Mouse (Mus musculus) kidney, adult 9 months (tissue): ENCODE measurements around the gene Sypl.

Experiments
- DNase-seq: peaks from one replicate; pipeline ENCODE4 v3.0.0; 2022

Gene Sypl

DNA sequence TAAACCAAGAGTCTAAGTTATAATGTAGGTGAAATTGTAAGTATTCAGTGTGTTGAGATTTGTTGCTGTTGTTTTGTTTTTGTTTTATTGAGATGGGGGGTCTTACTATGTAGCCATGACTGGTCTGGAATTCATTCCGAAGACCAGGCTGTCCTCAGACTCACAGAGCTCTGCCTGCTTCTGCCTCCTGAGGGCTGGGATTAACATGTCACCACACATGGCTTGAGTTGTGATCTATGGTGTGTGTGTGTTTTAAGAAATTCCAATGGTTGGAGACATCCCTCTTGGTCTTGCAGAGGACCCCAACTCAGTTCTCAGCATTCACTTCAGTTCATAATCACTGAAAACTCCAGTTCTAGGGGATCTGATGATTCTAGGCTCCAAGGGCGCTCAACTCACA lies 53.5 kb downstream of the Sypl start:
- no peak for DNase-seq

DNA sequence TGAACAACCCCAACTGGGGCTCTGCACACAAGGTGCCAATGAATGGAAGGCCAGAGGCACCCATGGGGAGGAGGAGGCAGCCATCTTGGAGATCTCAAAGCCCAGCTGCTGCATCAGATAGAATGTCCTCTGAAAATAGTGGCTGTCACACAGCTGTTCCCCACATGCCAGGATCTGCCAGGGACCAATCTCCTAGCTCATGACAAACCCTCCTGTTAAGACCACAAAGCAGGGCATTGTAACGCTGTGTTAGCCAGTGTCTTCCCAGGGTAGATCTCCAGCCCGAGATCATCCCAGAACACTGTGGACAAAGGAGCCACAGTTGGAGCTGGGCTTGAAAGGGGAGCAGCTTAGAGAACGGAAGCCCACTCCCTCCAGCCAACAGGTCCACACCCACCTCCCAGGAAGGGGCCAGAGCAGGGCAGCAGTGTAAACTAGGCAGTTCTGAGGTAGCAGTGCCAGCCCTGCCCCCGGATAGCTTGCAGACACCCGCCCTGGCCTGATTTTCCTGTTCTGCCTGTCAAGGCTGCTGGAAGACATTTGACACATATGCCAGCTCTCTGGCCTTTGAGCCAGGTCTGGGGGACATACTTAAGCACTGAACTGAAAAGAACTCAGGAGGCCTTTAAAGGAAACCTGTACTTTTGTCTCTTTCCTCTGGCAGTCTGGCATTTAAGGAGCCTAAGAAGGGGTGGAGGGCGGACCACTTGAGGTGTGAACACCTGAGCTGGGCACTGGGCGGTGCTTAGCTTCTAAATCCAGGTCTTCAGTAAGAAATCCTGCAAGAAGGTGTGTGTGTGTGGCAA lies 54.8 kb downstream of the Sypl start:
- DNase-seq, result peak; percentile 75

DNA sequence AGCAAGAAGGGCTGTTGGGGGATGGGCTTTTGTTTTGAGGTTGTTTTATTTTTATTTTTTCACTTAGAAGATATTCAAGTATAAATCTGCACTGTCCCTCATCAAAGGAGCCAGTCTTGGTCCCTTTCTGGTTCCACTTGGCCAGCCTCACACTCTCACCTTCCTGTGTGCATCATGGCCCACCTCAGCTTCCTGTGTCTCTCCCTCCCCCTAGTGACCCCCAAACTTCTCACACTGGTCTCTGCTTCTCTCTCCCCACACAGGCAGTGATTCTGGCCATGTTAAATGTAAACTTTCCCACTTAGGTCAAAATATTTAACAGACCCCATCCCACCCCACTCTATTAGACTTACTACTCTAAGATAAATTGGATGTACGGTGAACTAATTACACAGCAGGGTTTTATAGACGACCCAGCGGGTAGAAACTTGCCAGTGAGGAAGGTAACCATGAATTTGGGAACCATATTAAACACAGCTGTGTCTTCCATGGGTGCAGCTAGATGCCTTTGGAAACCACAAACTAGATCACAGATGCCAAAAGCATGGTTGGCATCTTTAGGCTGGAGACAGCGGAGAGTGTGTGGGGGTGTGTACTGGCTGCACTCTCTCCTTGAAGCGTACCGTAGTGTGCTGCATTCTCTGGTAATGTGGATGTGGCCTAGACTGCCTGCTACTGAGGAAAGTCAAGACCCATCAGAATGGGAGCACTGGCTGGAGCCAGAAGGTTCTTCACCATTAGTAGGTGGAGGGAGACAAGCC lies 55.7 kb downstream of the Sypl start:
- no peak for DNase-seq

- DNase-seq, result peak; percentile 76
Measured at GRCm38 (mm10) chr12:33010026-33010425, 56.3 kb downstream of the Sypl start.

DNA sequence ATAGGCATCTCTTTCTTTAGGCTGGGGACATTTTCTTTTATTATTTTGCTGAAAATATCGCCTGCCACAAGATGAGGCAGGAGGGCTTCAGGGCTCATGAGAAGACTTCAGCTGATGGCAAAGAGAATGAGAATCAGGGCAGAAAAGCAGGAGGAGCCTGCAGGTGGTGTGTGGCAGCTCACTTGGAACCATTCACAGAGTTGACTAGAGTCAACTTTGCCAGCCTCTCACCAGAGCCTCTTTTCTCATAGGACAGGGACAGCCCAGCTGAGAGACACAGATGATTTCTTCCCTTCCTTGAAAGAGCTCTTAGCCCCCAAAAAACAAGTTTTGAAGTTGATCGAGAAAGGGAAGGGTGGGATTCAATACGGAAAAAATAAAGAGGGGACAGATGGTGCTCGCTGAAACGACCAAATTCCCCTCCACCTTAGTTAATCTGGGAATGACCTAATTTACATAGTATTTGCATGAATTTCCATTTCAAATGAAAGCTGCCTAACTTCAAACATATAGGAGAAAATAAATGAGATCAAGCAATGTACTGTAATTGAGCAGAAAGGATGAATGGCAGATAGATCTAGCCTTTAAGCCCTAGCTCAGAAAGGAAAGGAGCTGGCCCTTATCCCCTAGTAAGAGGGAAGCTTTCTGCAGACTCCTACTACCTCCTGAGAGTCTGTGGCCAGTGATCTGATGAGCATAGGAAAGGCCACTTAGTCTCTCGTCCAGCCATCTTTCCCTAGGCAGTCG lies 60.5 kb downstream of the Sypl start:
- DNase-seq, result no peak

GRCm38 (mm10) chr12:33015103-33015502 lies 61.4 kb downstream of the Sypl start:
- DNase-seq, result peak; percentile 86

DNA sequence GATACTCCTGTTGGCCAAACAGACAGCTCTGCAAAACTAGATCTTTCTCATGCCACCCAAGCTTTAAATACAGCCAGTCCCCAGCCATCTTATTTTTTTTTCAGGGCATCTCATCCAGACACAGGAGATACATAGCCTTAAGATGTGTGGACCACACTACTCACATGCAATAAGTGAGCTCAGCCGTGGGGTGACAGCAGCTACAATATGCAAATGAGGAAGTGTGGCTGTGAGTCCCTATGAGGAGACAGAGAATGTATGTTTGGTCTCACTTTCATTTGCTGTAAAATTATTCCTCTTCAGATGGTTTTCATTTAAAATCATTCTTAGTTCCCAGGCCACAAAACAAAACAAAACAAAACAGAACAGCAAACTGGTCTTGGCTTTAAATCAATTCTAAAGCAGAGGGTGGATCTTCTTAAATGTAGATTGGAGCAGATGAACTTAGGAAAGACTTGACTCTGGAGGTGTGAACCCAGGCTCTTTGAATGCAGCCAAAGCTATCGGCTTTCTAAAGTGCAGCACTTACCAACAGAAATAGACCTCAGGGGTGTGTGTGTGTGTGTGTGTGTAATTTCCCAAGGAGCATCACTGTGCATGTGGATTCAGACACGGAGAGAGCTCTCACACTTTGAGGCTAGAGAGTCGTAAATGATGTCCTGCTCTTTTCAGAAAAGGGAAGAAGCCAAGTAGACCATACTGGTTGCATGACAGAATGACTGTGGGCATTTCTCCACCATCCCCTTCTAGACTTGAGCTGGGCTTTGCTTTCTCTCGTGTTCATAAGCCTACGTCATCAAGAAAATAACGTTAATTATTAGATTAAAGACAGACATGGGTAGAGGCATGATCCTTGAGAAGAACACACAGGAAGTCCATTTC lies 63.4 kb downstream of the Sypl start:
- DNase-seq, result no peak

DNA sequence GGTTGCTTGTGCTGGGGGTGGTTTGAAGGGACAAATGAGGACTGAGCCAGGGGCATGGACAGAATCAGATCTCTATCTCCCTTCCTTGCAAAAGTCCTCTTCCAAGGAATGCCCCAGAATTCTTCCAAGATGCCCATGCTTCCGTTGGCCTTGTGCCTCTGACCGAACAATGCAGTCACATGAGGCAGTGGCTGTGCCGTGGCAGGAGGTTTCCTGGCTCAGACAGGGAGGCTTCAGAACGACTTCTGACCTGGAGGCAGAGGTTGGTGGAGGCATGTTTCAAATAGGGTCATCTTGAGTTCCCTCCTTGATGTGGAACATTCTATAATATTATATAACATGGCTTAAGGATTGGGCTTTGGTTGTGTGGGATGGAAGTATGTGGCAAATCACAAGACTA lies 64.9 kb downstream of the Sypl start:
- peak; percentile 54 for DNase-seq

- no peak for DNase-seq
Measured at GRCm38 (mm10) chr12:33020011-33020410, 66.3 kb downstream of the Sypl start.

DNA sequence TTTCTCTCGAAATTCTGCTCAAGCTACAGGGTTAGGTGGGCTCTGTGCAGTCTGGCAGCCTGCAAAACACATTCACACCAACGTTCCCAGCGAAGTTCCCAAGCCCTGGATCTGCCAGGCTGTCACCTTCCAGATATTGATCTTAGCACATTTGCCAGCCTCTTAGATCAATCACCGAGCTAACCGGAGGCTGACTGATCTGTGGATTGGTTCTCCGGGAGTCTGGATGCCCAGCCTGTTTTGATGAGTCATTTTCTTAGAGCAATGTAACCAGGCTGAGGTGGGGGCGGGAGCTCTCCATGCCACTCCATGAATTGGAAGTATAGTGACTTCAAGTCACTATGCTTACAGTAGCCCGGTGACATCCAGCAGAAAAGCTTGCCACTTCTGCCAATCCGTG lies 67.4 kb downstream of the Sypl start:
- no peak for DNase-seq

GRCm38 (mm10) chr12:33021751-33022150 lies 68.1 kb downstream of the Sypl start:
- no peak for DNase-seq

- no peak for DNase-seq
Measured at GRCm38 (mm10) chr12:33024524-33024923, 70.8 kb downstream of the Sypl start.

DNA sequence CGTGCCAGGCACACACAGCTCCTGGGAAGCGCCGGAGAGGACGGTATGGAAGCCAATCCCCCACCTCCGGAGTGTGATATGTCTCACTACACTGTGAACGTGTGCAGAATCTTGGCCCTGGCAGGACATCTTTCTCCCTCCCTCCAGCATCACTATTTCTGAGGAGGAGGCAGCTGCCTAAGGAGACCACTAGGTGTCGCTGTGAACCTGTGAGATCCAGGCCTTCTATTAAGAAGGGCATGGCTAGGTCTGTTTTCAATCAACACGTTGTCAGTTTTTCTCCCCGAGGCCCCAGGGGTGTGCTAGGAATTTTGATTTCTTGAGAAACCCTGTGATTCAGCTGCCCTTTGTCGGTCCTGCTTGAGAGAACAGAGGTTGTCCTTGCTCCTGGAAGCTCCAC lies 73.4 kb downstream of the Sypl start:
- DNase-seq, result peak; percentile 82

- DNase-seq, result no peak
Measured at GRCm38 (mm10) chr12:33028109-33028691, 74.5 kb downstream of the Sypl start.

DNA sequence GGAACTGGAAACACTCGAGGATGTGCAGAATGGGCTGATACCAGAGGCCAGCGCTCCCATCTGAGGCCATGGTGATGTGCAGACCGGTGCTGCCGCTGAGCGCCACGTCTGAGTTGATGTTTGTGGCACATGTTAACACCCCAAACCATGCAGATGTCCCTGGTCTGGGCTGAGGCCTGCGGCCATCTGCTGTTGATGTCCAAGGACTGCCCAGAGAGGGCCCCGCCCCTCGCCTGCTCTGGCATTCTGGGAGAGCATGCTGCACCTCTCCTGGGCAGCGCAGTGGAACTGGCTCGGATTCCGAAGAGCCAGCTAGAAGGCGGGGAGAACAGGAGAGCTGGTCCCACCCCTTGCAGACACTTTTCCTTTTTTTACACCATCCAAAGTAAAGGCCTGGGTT lies 75.0 kb downstream of the Sypl start:
- DNase-seq, result no peak
